Mouse (Mus musculus): ENCODE results near the gene Fam47c. TPM values are rescaled to one million over a fixed set of nuclear protein-coding genes. Genes with fewer than 3 reads are reported as not detected.

The Fam47c gene
- not detected in 2 replicates for polyA plus RNA-seq (2014; fragmentation: Nextera tagmentation; extraction: Ambion mirVana)

DNA sequence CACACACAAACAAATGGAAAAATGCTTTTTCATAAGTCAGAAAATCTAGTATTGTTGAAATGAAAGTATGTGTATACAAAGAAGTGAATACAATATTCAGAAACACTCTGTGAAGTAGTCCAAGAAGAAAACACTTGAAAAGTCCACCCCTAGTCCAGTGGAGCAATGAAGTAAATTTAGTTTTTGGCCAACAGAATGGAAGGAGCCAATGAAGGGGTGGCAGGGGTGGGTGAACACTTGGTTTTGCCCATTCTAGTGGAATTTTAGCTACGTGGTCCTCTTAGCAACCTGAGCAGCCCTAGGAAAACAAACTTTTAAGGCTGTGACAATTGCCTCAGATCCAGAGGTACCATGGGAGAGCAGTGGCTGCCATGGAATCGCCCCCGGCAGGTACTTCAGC lies at the start of gene Fam47c:
Gene Fam47c (plus strand): TSS at position 301 of the 400 bp plus-strand sequence.
- WGBS: 88% methylated on average over 3 of the region's 3 CpGs
- H3K36me3 ChIP-seq (ENCODE audit: control insufficient read depth, insufficient read depth, low read length): no peaks in the 10 kb centered on the region
- H3K27ac ChIP-seq (ENCODE audit: low read depth, low read length): no peak within 1 kb of the TSS
- H3K4me2 ChIP-seq: no peak within 1 kb of the TSS
- no peaks in the 10 kb centered on the region for H3K4me1 ChIP-seq (replicated peaks; ENCODE audit: control insufficient read depth, insufficient read depth, low read length)
- no peaks in the 10 kb centered on the region for H3K9me3 ChIP-seq (ENCODE audit: control insufficient read depth, low read length)
- no peak within 1 kb of the TSS for H3K4me3 ChIP-seq (ENCODE audit: low read depth, low read length)
- H3K27me3 ChIP-seq (replicated peaks; ENCODE audit: control insufficient read depth, insufficient read depth, low read length): no peaks in the 10 kb centered on the region
- H3K9ac ChIP-seq (ENCODE audit: low read depth, low read length): no peak within 1 kb of the TSS
- ATAC-seq (replicated peaks; ENCODE audit: low FRiP score) (no peak), DNase-seq (ENCODE audit: low spot score) (no peak)

DNA sequence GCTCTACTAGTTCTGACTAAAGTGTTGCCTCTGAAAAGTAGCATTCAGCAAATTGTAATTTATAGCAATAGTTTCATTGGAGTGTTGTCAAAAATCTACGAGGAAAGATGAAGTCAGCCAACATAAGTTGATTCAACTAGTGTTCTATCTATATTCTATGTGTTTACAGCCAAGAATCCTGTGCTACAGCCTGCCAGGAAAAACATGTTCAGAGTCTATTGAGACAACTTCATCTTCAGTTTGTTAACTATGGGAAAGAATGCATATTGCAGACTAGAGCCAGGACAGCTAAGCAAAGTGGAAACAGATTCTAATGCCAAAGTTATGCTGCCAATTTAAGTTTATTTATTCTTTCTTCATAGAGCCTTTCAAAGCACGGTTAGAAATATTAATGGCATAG lies 31.8 kb downstream of the Fam47c start:
- H3K9ac ChIP-seq (ENCODE audit: low read depth, low read length): no peak overlapping the region

GRCm38 (mm10) chrX:78777078-78777477 lies 39.5 kb downstream of the Fam47c start:
- H3K9ac ChIP-seq (ENCODE audit: low read depth, low read length): no peak overlapping the region
- no peak for ATAC-seq (replicated peaks; ENCODE audit: low FRiP score)
- no peaks in the 10 kb centered on the region for H3K4me1 ChIP-seq (replicated peaks; ENCODE audit: control insufficient read depth, insufficient read depth, low read length)

More for the DNA sequence above, 31.8 kb downstream of the Fam47c start:
- Histone ChIP-seq H3K4me2 (no peak overlapping the region), H3K4me1 (replicated peaks; ENCODE audit: control insufficient read depth, insufficient read depth, low read length) (no peaks in the 10 kb centered on the region), H3K9me3 (ENCODE audit: control insufficient read depth, low read length) (no peaks in the 10 kb centered on the region), H3K27ac (ENCODE audit: low read depth, low read length) (no peak overlapping the region), H3K36me3 (ENCODE audit: control insufficient read depth, insufficient read depth, low read length) (no peaks in the 10 kb centered on the region), H3K4me3 (ENCODE audit: low read depth, low read length) (no peak overlapping the region), H3K27me3 (replicated peaks; ENCODE audit: control insufficient read depth, insufficient read depth, low read length) (no peaks in the 10 kb centered on the region)
- WGBS: 65% methylated on average over 2 of the region's 2 CpGs
- DNase-seq (ENCODE audit: low spot score): no peak
- no peak for ATAC-seq (replicated peaks; ENCODE audit: low FRiP score)

More at GRCm38 (mm10) chrX:78777078-78777477, 39.5 kb downstream of the Fam47c start:
- no peak overlapping the region for H3K4me3 ChIP-seq (ENCODE audit: low read depth, low read length)
- no peak overlapping the region for H3K27ac ChIP-seq (ENCODE audit: low read depth, low read length)
- no peaks in the 10 kb centered on the region for H3K36me3 ChIP-seq (ENCODE audit: control insufficient read depth, insufficient read depth, low read length)
- no peak for DNase-seq (ENCODE audit: low spot score)
- no peaks in the 10 kb centered on the region for H3K27me3 ChIP-seq (replicated peaks; ENCODE audit: control insufficient read depth, insufficient read depth, low read length)
- H3K9me3 ChIP-seq (ENCODE audit: control insufficient read depth, low read length): no peaks in the 10 kb centered on the region
- H3K4me2 ChIP-seq: no peak overlapping the region
- WGBS: 69% methylated on average over 2 of the region's 2 CpGs

Other genes starting within 250 kb of the Fam47c start
- 5.1 and 5.7 TPM in 2 replicates for gene Prrg1, start 153.9 kb upstream of the Fam47c start, polyA plus RNA-seq (2014; fragmentation: Nextera tagmentation; extraction: Ambion mirVana)